Mouse (Mus musculus) stomach, postnatal 0 days (tissue): ENCODE results near the gene Tlr13.

Experiments used
- CTCF ChIP-seq: IDR thresholded peaks from 2 replicates; pipeline ENCODE4 v1.5.1; 2016; ENCODE audit warnings: antibody characterized with exemption, low read depth, mild to moderate bottlenecking, moderate library complexity
- EP300 ChIP-seq: optimal IDR thresholded peaks from 2 replicates; pipeline ENCODE3; 2016; ENCODE audit warnings: antibody characterized with exemption

GRCm38 (mm10) chrX:106113881-106114280 is 29.1 kb upstream of the Tlr13 start:
- TF ChIP-seq CTCF (no peak), EP300 (no peak)
